Mouse (Mus musculus): ENCODE data around the gene Ifi27l2b. TPM values are rescaled to one million over a fixed set of nuclear protein-coding genes. Genes with fewer than 3 reads are reported as not detected.

Gene Ifi27l2b
- polyA plus RNA-seq, 1 experiment from 2014 or later, result 529 TPM

GRCm38 (mm10) chr12:103404131-103404530 lies 52.9 kb downstream of the Ifi27l2b start:
- Histone ChIP-seq H3K4me3 (ENCODE audit: low read depth, low read length) (no peak overlapping the region), H3K27ac (ENCODE audit: low read depth, low read length) (no peak overlapping the region), H3K27me3 (replicated peaks; ENCODE audit: control insufficient read depth, insufficient read depth, low read length) (no peaks in the 10 kb centered on the region), H3K4me1 (replicated peaks; ENCODE audit: control insufficient read depth, insufficient read depth, low read length) (no peaks in the 10 kb centered on the region), H3K9me3 (ENCODE audit: control insufficient read depth) (no peaks in the 10 kb centered on the region), H3K36me3 (ENCODE audit: control insufficient read depth, insufficient read depth) (peaks cover 46% of the 10 kb centered on the region), H3K4me2 (replicated peaks; ENCODE audit: low read depth) (no peak overlapping the region), H3K9ac (ENCODE audit: low read depth, low read length) (no peak overlapping the region)
- no peak for TF ChIP-seq CTCF (IDR thresholded peaks at IDR 0.05; ENCODE audit: low read depth)
- 86% methylated on average over 18 of the region's 18 CpGs for WGBS
- no peak for ATAC-seq

Other genes starting within 250 kb of the Ifi27l2b start
- gene Prima1, start 215.1 kb downstream of the Ifi27l2b start, polyA plus RNA-seq (2015; fragmentation: Nextera tagmentation; extraction: Ambion mirVana), result 0.44 and 0.51 TPM in 2 replicates
- gene Fam181a, start 146.2 kb downstream of the Ifi27l2b start, polyA plus RNA-seq (2015; fragmentation: Nextera tagmentation; extraction: Ambion mirVana), result not detected in 2 replicates
- gene Asb2, start 101.2 kb downstream of the Ifi27l2b start, polyA plus RNA-seq (2015; fragmentation: Nextera tagmentation; extraction: Ambion mirVana), result 15.1 and 18.5 TPM in 2 replicates
- 1.8 and 2.3 TPM in 2 replicates for gene Otub2, start 68.5 kb downstream of the Ifi27l2b start, polyA plus RNA-seq (2015; fragmentation: Nextera tagmentation; extraction: Ambion mirVana)
- 0.35 TPM in 1 of 2 replicates, not detected in the other for gene 9330161L09Rik, start 49.4 kb downstream of the Ifi27l2b start, polyA plus RNA-seq (2015; fragmentation: Nextera tagmentation; extraction: Ambion mirVana)
- gene Ddx24, start 31.4 kb downstream of the Ifi27l2b start, polyA plus RNA-seq (2015; fragmentation: Nextera tagmentation; extraction: Ambion mirVana), result 84.6 and 106 TPM in 2 replicates
- 79.3 and 84.8 TPM in 2 replicates for gene Ifi27, start 23.0 kb downstream of the Ifi27l2b start, polyA plus RNA-seq (2015; fragmentation: Nextera tagmentation; extraction: Ambion mirVana)
- 86.6 and 95.5 TPM in 2 replicates for gene Ifi27l2a, start 13.5 kb downstream of the Ifi27l2b start, polyA plus RNA-seq (2015; fragmentation: Nextera tagmentation; extraction: Ambion mirVana)
- 0.56 and 0.65 TPM in 2 replicates for gene Ppp4r4, start 75.1 kb upstream of the Ifi27l2b start, polyA plus RNA-seq (2015; fragmentation: Nextera tagmentation; extraction: Ambion mirVana)
- 0.10 and 0.21 TPM in 2 replicates for gene Serpina10, start 174.2 kb upstream of the Ifi27l2b start, polyA plus RNA-seq (2015; fragmentation: Nextera tagmentation; extraction: Ambion mirVana)
- gene Serpina6, start 200.0 kb upstream of the Ifi27l2b start, polyA plus RNA-seq (2015; fragmentation: Nextera tagmentation; extraction: Ambion mirVana), result 0.21 TPM in 1 of 2 replicates, not detected in the other
- not detected in 2 replicates for gene Serpina16, start 218.9 kb upstream of the Ifi27l2b start, polyA plus RNA-seq (2015; fragmentation: Nextera tagmentation; extraction: Ambion mirVana)
- gene Serpina1f, start 238.3 kb upstream of the Ifi27l2b start, polyA plus RNA-seq (2015; fragmentation: Nextera tagmentation; extraction: Ambion mirVana), result 0.18 and 0.21 TPM in 2 replicates